8 mouse cellular contexts compared by ENCODE assay signal in the genomic region with DNA sequence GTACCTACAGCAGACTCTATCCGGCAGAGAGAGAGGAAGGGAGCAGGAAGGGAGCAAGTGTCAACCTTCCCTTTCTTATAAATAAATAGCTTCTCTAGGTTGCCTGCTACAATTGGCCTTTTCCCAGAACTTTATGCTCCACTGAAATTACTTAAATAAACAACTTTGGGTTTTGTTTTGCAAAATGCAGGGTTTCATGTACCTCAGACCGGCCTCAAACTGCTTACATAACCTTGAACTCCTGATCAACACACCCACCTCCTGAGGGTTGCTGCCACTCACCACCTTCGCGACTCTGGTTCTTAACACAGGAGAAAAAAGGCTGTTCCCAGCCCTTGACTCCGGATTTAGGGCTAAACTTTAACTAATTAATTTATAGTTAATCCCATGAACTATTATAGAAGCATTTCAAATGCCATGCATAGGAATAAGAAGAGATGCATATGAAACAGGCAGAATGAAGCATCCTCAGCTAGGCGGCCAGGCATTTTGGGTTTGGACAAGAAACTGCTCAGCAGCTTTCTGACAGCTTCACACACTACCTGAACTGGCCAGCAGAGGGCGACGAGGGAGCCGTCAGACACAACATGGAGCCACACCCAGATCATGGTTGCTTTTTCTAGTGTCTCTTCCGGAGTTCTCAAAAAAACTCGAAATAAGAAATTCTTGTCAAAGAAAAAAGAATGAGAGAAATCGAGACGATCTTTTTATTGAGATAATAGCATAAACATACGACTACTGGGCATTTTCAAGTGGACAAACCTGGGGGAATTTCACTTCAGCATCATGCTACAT. TPM values are rescaled to one million over a fixed set of nuclear protein-coding genes. Genes with fewer than 3 reads are reported as not detected.
DNase-seq lines count a peak whose midpoint lies in the region; ATAC-seq and TF ChIP-seq lines count a peak whose summit lies in the region.

No protein-coding gene starts in this region.

- H3K9ac ChIP-seq in embryonic facial prominence, embryonic 11.5 days (replicated peaks; ENCODE audit: low read length): no peak overlapping the region; the same call in 1 of the 2 replicates
- H3K9ac ChIP-seq in limb, embryonic 15.5 days: no peak overlapping the region
- no peak overlapping the region for H3K9ac ChIP-seq in midbrain, embryonic 16.5 days (ENCODE audit: low read depth, low read length)

- H3K4me3 ChIP-seq in embryonic facial prominence, embryonic 11.5 days (ENCODE audit: low read depth, low read length): no peak overlapping the region
- H3K4me3 ChIP-seq in limb, embryonic 15.5 days: no peak overlapping the region
- H3K4me3 ChIP-seq in midbrain, embryonic 16.5 days (ENCODE audit: low read depth, low read length): no peak overlapping the region
- H3K4me3 ChIP-seq in spleen, adult 2 months (ENCODE audit: extremely low read depth, insufficient read depth, insufficient read length): no peak overlapping the region

- H3K27me3 ChIP-seq in embryonic facial prominence, embryonic 11.5 days (ENCODE audit: control insufficient read depth, insufficient read depth, low read length): no peaks in the 10 kb centered on the region
- H3K27me3 ChIP-seq in limb, embryonic 15.5 days: no peaks in the 10 kb centered on the region
- no peaks in the 10 kb centered on the region for H3K27me3 ChIP-seq in midbrain, embryonic 16.5 days (ENCODE audit: control insufficient read depth, insufficient read depth, low read depth, low read length)
- no peaks in the 10 kb centered on the region for H3K27me3 ChIP-seq in spleen, adult 2 months (ENCODE audit: control insufficient read depth, insufficient read depth, low read length)

- peak; percentile 77; the same call in 1 of the 2 replicates for TF ChIP-seq CTCF in spleen, adult 2 months (IDR thresholded peaks at IDR 0.05; ENCODE audit: extremely low read depth, insufficient read depth, insufficient read length, insufficient replicate concordance)

- H3K4me1 ChIP-seq in embryonic facial prominence, embryonic 11.5 days (ENCODE audit: control insufficient read depth, insufficient read depth, low read length): peaks cover 2% of the 10 kb centered on the region; the same call in 1 of the 2 replicates
- H3K4me1 ChIP-seq in limb, embryonic 15.5 days: peaks cover 60% of the 10 kb centered on the region
- H3K4me1 ChIP-seq in midbrain, embryonic 16.5 days (ENCODE audit: control insufficient read depth, insufficient read depth, low read length): peaks cover 17% of the 10 kb centered on the region
- H3K4me1 ChIP-seq in spleen, adult 2 months (ENCODE audit: control insufficient read depth, insufficient read depth, insufficient read length): peaks cover 30% of the 10 kb centered on the region

- 46% methylated on average over 14 of the region's 14 CpGs for whole genome bisulfite sequencing in embryonic facial prominence, embryonic 11.5 days
- 55% methylated on average over 14 of the region's 14 CpGs for WGBS in limb, embryonic 15.5 days
- WGBS in midbrain, embryonic 16.5 days: 51% methylated on average over 14 of the region's 14 CpGs
- 50% methylated on average over 14 of the region's 14 CpGs for WGBS in spleen, adult 2 months

- peak; percentile 82 for DNase-seq in CD4-positive, CD25-positive, alpha-beta regulatory T cell, adult 2 months (ENCODE audit: low read depth, low spot score)
- DNase-seq in embryonic facial prominence, embryonic 11.5 days (ENCODE audit: low spot score): peak; percentile 81
- DNase-seq in heart, adult 18-20 months: peak; percentile 80 to 88
- peak; percentile 80 to 88 for DNase-seq in kidney, adult 8-10 months
- peak; percentile 71 to 83 for DNase-seq in spleen, adult 2 months (ENCODE audit: low read depth in 1 of 2, low spot score in 2 of 2)

- H3K27ac ChIP-seq in embryonic facial prominence, embryonic 11.5 days (replicated peaks; ENCODE audit: low read depth, low read length): peak overlapping the region; percentile 93
- peak overlapping the region; percentile 95 for H3K27ac ChIP-seq in limb, embryonic 15.5 days
- peak overlapping the region; percentile 92 for H3K27ac ChIP-seq in midbrain, embryonic 16.5 days (ENCODE audit: low read length)
- H3K27ac ChIP-seq in spleen, adult 2 months (ENCODE audit: insufficient read depth, low read length): peak overlapping the region; percentile 76

- no peak overlapping the region for H3K4me2 ChIP-seq in embryonic facial prominence, embryonic 11.5 days (ENCODE audit: low read depth, low read length)
- no peak overlapping the region for H3K4me2 ChIP-seq in limb, embryonic 15.5 days
- H3K4me2 ChIP-seq in midbrain, embryonic 16.5 days (ENCODE audit: low read length): no peak overlapping the region

- no peaks in the 10 kb centered on the region for H3K9me3 ChIP-seq in embryonic facial prominence, embryonic 11.5 days (replicated peaks; ENCODE audit: control insufficient read depth, low read length)
- H3K9me3 ChIP-seq in limb, embryonic 15.5 days: no peaks in the 10 kb centered on the region
- H3K9me3 ChIP-seq in midbrain, embryonic 16.5 days (replicated peaks; ENCODE audit: control insufficient read depth, low read length, poor library complexity, severe bottlenecking): no peaks in the 10 kb centered on the region

- ATAC-seq in CD4-positive, CD25-positive, alpha-beta regulatory T cell, adult 4 months: no peak
- ATAC-seq in embryonic facial prominence, embryonic 11.5 days (replicated peaks; ENCODE audit: insufficient number of reproducible peaks, low FRiP score, low TSS enrichment, low read depth): no peak
- no peak for ATAC-seq in limb, embryonic 15.5 days (ENCODE audit: insufficient number of reproducible peaks, low FRiP score, low TSS enrichment, low read depth)
- ATAC-seq in midbrain, embryonic 16.5 days: no peak

- no peaks in the 10 kb centered on the region for H3K36me3 ChIP-seq in embryonic facial prominence, embryonic 11.5 days (replicated peaks; ENCODE audit: control insufficient read depth, insufficient read depth, low read depth, low read length)
- H3K36me3 ChIP-seq in limb, embryonic 15.5 days: no peaks in the 10 kb centered on the region
- H3K36me3 ChIP-seq in midbrain, embryonic 16.5 days (ENCODE audit: control insufficient read depth, insufficient read depth, low read length): no peaks in the 10 kb centered on the region
- H3K36me3 ChIP-seq in spleen, adult 2 months (ENCODE audit: control insufficient read depth, insufficient read depth, low read length): no peaks in the 10 kb centered on the region

- no peak for TF ChIP-seq POLR2A in spleen, adult 2 months (IDR thresholded peaks at IDR 0.05; ENCODE audit: low read depth, low read length)

RNA-seq across cellular contexts. Expression of a gene that starts 38.8 kb away (rescaled TPM):
- polyA plus RNA-seq in CD4-positive, CD25-positive, alpha-beta regulatory T cell, adult 4 months (2017; shearing (Covaris generic)): 100 to 1,000 TPM in 1 of 2 experiments, 10 to 100 TPM in 1; 96.5 to 115 TPM
- 41.1 and 43.5 TPM in 2 replicates for polyA plus RNA-seq in embryonic facial prominence, embryonic 11.5 days (2014; fragmentation: Nextera tagmentation; extraction: Ambion mirVana)
- 10 to 100 TPM; 59.7 to 88.7 TPM for total RNA-seq in heart, adult 18-20 months (2021)
- 35.2 and 36.4 TPM in 2 replicates for polyA plus RNA-seq in limb, embryonic 15.5 days (2015; fragmentation: Nextera tagmentation; extraction: Ambion mirVana)
- polyA plus RNA-seq in midbrain, embryonic 16.5 days (2015; fragmentation: Nextera tagmentation; extraction: Ambion mirVana): 38.2 and 40.6 TPM in 2 replicates
- polyA plus RNA-seq in spleen, adult 2 months (2012; rRNA removed): 30.3 and 32.5 TPM in 2 replicates

RNA-seq across cellular contexts. Expression of a gene that starts 51.8 kb away (rescaled TPM):
- 1 to 10 TPM; 1.1 to 1.7 TPM for polyA plus RNA-seq in CD4-positive, CD25-positive, alpha-beta regulatory T cell, adult 4 months (2017; shearing (Covaris generic))
- polyA plus RNA-seq in embryonic facial prominence, embryonic 11.5 days (2014; fragmentation: Nextera tagmentation; extraction: Ambion mirVana): 0.24 TPM in 1 of 2 replicates, not detected in the other
- total RNA-seq in heart, adult 18-20 months (2021): not detected
- not detected in 2 replicates for polyA plus RNA-seq in limb, embryonic 15.5 days (2015; fragmentation: Nextera tagmentation; extraction: Ambion mirVana)
- not detected in 2 replicates for polyA plus RNA-seq in midbrain, embryonic 16.5 days (2015; fragmentation: Nextera tagmentation; extraction: Ambion mirVana)
- 0.14 TPM in 1 of 2 replicates, not detected in the other for polyA plus RNA-seq in spleen, adult 2 months (2012; rRNA removed)
